Mouse (Mus musculus): ENCODE measurements around the gene A430078G23Rik.

Gene A430078G23Rik

DNA sequence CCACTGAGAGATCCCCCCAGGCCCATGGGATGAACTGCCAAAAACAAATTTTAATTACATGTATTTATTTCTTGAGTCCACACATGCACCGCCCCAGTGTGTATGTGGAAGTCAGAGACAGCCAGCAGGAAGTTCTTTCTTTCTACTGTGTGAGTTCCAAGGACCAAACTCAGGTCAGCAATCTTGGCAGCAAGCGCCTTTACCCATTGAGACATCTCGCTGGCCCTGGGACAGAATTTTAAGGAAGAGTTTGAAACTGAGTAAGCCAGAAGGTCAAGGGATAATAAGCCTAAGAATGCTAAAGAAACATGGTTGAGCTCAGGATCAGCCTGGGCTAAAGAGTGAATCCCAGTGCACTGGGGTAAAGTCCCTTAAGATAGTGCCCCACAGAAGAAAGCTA is 44.4 kb downstream of the A430078G23Rik start:
- ATAC-seq (ENCODE audit: insufficient number of reproducible peaks, low FRiP score, low TSS enrichment): no peak

DNA sequence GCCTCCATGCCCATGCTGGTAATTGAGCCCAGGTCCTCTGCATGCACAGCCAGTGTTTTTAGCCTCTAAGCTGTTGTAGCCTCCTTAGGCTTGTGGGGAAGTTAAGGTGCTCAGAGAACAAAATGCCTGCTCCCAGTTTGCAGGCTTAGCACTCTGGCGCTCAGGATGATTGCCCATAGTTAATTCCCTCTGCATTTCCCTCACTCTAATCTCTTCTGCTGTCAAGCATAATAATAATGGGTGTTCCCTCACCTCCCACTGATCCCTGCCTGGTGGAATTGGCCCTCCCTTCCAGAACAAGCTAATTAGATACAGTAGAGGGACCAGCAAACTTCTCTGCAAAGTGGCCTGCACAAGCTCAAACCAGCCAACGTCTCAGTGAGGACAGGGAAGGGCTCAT is 47.3 kb downstream of the A430078G23Rik start:
- ATAC-seq (ENCODE audit: insufficient number of reproducible peaks, low FRiP score, low TSS enrichment): no peak

DNA sequence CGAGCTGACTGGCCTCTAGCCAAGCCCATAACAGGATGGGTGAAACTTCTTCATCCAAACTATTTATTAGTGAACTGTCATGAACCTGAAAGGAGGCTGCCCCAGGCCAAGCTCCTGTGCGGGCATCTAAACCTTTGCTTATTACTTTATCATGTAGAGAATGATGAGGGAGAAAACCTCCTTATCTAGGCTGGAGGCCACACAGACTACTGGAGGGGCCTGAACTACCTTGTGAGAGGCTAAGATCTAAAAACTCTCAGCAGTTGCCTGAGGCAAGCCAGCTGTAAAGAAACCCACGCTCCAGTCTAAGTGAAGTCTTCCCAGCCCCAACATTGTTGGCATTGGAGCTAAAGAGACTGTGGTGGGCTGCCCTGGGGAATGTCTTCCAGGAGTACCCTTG is 54.2 kb downstream of the A430078G23Rik start:
- no peak for ATAC-seq (ENCODE audit: insufficient number of reproducible peaks, low FRiP score, low TSS enrichment)

DNA sequence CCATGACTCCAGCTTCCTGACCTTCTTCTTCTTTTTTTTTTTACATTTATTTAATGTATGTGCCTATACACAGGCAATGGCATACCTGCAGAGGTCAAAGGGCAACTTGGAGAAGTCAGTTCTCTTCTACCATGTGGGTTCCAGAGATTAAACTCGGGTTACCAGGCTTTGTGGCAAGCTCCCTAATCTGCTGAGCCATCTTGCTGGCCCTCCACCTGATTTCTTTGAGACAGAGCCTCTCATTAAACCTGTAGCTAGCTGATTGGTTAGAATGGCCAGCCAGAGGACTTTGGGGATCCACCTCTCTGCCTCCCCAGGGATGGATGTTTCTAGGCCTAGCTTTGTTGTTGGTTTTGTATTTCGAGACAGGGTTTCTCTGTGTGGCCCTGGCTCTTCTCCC is 57.9 kb downstream of the A430078G23Rik start:
- ATAC-seq (ENCODE audit: insufficient number of reproducible peaks, low FRiP score, low TSS enrichment): no peak

DNA sequence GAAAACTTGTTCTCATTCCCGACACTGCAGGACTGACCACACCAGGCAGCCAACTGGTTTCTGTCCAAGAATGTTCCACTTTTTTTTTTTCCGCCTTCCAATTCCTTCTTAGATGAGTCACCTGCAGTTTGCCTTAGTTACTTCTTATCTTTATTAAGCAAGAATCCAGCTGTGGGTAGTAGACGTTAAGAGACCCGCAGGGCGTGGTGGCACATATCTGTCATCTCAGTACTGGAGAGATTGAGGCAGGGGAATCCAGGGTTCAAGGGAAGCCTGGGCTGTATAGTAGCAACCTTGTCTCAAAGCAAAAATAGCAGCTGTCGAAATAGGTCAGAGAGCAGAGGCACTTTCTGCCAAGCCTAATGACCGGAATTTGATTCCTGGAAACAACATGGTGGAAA is 58.7 kb downstream of the A430078G23Rik start:
- no peak for ATAC-seq (ENCODE audit: insufficient number of reproducible peaks, low FRiP score, low TSS enrichment)

DNA sequence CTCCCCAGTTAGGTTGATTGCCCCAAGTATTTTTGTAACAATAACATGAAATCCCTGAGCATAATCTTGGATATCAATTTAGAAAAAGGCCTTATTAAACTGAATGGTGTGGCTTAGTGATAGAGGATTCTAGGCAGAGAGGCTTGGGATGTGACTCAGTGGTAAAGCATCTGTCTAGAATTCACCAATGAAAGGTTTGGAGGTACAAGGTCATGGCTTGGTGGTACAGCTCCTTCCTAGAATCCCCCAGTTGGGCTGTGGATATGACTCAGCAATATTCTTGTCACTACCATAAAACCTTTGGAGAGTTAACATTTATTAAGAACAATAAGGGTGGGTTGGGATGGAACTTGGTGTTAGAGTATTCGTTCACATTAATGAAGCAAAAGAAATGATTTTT is 59.6 kb downstream of the A430078G23Rik start:
- ATAC-seq (ENCODE audit: insufficient number of reproducible peaks, low FRiP score, low TSS enrichment): no peak

DNA sequence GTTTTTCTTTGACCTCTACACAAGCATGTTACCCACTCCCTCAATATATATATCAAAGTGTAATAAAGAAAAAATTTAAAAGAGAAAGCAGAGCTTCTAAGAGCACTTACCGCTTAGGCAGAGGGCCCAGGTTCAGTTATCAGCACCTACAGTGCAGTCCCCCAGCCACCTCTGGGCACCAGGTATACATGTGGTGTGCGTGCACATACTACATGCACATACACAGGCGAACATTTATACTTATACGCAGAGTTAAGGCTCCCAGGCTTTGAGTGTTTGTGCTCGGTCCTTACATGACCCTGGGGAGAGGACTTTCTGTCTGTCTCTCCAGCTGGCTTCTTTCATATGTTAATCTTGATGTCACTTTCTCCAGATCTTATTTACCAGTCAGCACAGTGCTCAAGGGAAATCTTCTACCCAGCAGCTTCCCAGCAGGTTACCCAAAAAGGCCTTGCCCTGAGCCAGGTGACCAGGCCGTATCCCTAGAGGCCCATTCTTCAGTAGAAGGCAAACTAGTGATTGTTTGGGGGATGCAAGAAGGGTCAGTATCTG is 61.5 kb downstream of the A430078G23Rik start:
- no peak for ATAC-seq (ENCODE audit: insufficient number of reproducible peaks, low FRiP score, low TSS enrichment)

DNA sequence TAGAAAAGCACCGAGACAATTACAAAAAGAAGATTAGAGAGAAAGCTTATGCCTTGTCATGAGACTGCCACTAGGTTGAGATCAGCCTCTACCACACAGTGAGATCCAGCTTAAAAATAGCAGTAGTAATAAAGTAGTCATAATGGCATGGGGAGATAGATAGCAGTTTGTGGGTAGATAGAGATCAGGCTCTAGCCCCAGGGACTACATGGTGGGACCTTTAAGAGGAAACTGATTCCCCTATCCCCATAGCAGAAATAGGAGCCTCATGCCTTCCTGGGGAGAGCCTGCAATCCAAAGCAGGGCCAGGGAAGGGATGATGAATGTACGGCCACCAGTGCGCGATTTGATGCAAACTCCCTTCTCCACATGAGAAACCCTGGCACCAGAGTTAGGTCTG is 62.0 kb downstream of the A430078G23Rik start:
- ATAC-seq (ENCODE audit: insufficient number of reproducible peaks, low FRiP score, low TSS enrichment): no peak

DNA sequence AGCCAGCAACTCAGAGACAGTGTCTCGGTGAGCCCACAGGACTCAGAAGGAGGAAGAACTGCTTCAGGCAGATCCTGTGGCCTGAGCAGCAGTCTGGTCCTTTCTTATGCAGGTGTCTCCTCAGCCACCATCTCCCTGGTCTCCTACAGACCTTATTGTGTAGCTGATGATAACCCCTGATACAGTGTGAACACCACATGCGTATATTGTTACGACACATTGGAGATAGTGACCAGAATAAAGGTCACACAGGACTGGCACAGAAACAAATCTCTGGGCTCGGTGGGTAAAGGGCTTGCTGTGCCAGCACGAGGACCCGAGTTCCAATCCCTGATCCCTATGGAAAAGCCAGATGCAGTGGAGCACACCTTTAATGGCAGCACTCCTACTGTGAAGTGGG is 62.4 kb downstream of the A430078G23Rik start:
- ATAC-seq (ENCODE audit: insufficient number of reproducible peaks, low FRiP score, low TSS enrichment): no peak

DNA sequence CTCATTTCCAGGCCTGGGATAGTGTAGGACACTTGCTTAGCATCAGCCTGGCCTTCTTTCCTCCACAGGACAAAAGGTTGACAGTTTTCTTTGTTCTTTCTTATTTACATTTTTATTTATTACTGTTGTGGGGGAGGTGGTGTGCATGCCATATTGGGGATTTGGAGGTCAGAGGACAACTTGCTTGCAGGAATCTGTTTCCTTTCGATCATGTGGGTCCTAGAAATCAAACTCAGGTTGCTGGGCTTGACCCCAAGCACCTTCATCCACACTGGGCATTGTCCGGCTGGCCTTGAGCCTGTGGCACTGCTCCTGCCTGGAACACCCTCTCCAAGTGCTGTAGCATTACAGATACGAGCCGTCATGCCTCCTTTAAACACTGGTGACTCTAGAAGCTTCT is 63.6 kb downstream of the A430078G23Rik start:
- no peak for ATAC-seq (ENCODE audit: insufficient number of reproducible peaks, low FRiP score, low TSS enrichment)

DNA sequence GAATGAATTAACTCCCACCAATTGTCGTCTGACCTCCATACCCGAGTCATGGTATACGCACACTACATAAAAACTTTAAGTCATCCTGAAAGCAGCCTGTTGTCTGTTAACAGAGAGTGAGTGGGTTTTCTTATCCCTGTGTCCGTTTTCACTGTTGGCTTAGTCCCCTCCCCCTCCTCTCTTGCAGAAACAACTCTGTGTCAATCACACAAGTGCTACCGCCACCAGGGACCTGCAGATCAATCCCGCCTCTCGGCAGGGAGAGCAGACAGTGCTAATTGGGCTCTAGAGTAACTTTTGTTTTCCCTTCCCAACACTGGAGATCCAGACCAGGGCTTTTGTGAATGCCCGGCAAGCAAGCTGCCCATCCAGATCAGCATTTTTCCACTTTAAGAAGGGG is 64.2 kb downstream of the A430078G23Rik start:
- no peak for ATAC-seq (ENCODE audit: insufficient number of reproducible peaks, low FRiP score, low TSS enrichment)

DNA sequence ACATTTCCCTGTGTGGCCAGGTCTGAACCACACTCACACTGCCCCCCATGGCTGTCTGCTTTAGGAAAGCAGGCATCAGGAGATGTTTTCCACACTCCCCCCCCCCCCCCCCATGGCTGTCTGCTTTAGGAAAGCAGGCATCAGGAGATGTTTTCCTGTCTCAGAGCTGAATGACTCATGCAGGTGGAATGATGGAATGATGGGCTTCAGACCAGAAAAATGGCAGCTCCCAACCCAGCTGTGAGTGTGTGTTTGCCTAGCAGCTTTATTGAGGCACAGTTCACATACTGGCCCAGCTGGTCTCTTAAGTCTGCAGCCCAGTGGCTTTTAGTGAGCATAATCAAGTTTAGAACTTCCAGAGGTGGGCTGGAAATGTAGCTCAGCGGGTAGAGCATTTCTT is 64.9 kb downstream of the A430078G23Rik start:
- ATAC-seq (ENCODE audit: insufficient number of reproducible peaks, low FRiP score, low TSS enrichment): no peak

DNA sequence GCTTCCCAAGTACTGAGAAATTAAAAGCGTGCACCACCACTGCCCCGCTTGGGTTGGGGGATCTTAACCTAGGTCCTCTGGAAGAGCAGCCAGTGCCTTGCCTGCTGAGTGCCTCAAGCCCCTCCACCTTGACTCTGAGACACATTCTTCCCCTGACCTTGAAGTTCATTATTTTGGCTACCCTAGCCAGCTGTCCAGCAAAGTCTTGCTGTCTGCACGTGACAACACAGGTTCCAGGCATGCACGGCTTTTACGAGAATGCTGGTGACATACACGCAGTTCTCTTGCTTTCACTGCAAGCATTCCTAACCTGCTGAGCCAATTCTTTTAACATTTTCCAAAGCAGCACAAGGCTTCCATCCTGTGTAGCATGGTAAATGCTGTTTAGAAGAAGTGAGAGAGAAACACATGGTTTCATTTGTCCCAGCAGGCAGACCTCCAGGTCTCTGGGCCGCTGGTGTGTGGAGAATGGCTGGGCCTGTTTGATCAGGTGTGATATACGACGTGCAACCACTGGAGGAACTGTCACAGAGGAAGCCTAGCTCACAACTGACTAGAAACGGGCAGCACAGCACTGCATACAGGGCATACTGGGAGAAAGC is 67.0 kb downstream of the A430078G23Rik start:
- ATAC-seq (ENCODE audit: insufficient number of reproducible peaks, low FRiP score, low TSS enrichment): no peak

DNA sequence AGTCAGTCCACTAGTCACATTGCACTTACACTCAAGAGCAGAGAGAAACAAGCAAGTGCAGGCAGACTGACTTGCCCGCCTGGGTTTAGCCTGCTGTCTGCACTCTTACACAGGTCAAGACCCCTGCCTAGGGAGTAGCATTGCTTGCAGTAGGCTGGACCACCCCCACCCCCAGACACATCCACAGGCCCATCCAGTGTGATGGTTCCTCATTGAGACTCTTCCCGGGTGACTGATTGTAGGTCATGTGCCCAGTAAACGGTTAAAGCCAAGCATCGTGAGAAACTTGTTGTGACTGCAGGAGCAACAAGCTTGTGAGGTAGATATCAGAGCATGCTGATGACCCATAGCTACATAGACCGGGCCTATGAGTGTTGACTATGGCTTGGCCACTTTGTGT is 68.3 kb downstream of the A430078G23Rik start:
- ATAC-seq (ENCODE audit: insufficient number of reproducible peaks, low FRiP score, low TSS enrichment): no peak

DNA sequence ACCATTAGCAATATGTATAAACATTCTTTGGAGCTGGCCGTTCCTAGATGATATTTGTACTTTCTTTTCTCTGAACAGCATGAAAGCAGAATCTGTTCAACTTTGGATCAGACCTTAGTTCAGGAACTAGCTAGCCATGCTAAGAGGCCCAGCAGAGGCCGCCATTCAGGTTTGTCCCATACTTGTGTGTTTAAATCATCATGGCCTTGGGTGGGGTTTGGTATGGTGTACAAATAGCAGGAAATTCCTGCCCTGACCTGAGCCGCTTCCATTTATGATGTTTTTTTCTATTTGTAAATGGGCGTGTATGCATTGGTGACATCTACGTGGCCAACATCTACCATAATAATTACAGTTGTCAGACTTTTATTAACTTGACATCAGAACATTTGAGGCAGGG is 72.0 kb downstream of the A430078G23Rik start:
- no peak for ATAC-seq (ENCODE audit: insufficient number of reproducible peaks, low FRiP score, low TSS enrichment)

DNA sequence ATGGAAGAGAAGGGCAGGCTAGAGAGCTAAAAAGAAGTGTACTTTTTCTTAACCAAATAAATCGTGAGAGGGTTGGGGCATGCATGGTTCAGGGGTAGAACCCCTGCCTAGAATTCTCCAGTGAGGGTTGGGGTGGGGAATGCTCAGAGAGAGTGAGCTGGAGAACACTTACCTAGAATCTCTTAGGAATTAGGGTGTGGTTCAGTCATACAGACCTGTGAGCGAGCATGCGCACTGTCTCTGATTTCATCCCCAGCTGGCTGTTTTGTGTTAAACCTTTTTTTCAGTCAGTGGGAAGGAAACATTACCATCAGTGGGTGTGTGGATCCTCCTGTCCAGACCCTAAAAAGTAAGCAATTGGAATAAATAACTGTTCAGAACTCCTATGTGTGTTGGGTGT is 73.0 kb downstream of the A430078G23Rik start:
- ATAC-seq (ENCODE audit: insufficient number of reproducible peaks, low FRiP score, low TSS enrichment): no peak

DNA sequence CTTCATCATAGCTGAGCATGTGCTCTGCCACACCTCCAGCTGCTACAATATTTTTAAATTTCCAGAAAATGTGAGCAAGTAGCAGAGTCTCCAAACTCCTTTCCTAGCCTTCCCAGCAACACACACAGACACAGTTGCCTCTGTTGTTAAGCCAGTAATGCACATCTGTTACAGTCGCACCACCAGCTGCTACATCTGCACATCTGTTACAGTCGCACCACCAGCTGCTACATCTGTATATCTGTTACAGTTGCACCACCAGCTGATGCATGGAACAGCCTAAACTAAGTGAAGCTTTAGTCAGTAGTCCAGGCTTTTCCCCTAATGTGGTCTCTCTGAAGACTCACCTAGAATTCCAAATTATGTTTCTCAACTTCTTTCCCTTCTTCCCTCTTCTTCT is 75.2 kb downstream of the A430078G23Rik start:
- ATAC-seq (ENCODE audit: insufficient number of reproducible peaks, low FRiP score, low TSS enrichment): no peak

DNA sequence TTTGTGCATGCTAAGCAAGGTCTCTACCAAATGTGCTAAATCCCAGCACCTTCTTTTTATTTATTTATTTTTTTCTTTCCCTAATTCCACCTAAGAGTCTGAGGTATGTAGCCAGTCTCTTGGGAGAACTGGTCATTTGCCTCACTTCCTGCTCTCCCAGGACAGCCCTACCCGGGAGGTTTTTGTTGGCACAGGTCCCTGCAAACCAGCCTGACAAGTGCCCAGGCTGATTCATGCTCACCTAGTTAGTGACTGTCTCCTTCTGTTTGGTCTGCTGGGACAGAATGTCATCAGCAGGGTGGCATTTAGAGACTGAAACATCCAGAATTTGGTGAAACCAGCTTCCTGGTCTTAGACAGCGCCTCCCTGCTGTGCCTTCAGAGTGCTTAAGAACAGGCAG is 76.8 kb downstream of the A430078G23Rik start:
- peak; percentile 74 for ATAC-seq (ENCODE audit: insufficient number of reproducible peaks, low FRiP score, low TSS enrichment)

DNA sequence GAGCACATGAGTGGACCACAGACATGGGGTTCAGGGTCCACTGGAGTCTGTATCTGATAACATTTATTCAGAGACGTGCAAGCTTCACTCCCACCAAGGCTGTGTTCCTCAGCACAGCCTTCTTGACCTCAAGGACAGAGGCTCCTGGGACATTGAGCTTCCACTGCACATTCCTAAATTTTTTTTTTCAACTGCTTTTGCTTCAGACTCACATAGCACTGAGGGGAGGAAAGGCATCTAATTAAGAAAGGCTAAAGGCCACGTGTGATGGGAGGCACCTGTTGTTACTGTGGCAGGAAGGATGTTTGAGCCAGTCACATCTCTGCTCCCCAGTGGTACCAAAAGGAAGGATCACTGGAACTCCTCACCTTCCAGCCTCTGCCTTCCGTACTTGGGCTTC is 77.9 kb downstream of the A430078G23Rik start:
- no peak for ATAC-seq (ENCODE audit: insufficient number of reproducible peaks, low FRiP score, low TSS enrichment)

DNA sequence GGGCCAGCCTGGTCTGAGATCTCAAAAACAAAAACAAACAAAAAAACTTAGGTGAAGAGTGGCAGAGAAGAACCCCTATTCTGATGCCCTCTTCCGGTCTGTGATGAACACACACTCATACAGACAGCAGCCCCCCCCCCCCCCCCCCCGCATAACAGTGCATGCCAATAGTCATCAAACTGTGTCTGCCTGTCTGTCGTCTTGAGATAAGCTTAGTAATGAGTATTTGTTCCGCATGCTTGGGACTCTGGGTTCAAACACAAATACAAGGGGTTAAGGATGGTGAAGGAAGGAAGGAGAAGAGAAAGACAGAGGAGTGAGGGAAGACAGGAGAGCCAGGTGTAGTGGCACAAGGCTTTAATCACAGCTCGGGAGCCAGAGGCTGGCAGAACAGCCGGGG is 83.3 kb downstream of the A430078G23Rik start:
- ATAC-seq (ENCODE audit: insufficient number of reproducible peaks, low FRiP score, low TSS enrichment): no peak

DNA sequence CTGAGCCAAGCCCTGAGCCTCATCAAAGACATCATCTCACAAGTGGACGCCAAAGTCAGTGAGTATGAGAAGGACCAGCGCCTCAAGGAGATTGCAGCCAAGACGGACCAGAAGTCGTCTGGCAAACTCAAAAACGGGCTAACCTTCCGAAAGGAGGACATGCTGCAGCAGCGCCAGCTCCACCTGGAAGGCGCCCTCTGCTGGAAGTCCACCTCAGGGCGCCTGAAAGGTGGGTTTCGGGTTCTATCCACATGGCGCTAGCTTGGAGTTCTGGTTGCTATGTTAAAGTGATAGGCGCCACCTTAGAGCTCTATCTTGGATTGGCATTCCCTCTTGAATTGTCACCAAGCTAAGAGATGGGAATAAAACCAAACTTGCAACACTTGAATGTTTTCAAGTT is 86.3 kb downstream of the A430078G23Rik start:
- no peak for ATAC-seq (ENCODE audit: insufficient number of reproducible peaks, low FRiP score, low TSS enrichment)

All from cerebellum, adult (tissue).